9 mouse cellular contexts compared by ENCODE assay signal in the genomic region with DNA sequence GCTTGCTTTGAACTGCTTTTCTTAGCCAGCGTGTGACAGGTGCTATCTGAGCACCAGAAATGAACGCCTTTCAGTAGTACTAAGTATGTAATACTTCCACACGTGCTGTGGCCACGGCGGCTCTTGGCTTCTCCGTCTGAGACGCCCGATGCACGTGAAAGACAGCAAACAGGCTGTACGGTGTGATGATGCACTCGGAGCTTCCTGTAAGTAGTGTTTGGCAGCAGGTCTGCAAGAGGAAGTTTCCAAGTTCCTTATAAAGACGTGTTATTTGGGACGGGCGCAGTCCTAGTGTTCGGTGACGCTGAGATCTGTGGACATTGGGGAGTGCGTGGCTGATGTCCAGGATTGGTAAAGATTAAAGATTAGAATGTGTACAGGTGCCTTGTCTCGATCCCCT. TPM values are rescaled to one million over a fixed set of nuclear protein-coding genes. Genes with fewer than 3 reads are reported as not detected.
A peak's percentile ranks its signal among the peaks of the same experiment; 100 is the strongest.
DNase-seq lines count a peak whose midpoint lies in the region; ATAC-seq lines count a peak whose summit lies in the region.
"Had no signal": no experiment of that assay in that cellular context is flagged by ENCODE, and none has a peak within 500 bp of the region (broad histone marks: within the 10 kb centered on the region; RNA-seq: fewer than 3 reads in every experiment).

No protein-coding gene starts in this region.

- H3K9me3 ChIP-seq in forebrain, embryonic 16.5 days (ENCODE audit: control insufficient read depth, low read length) = no peaks in the 10 kb centered on the region
- no peaks in the 10 kb centered on the region for H3K9me3 ChIP-seq in forebrain, embryonic 10.5 days

- H3K4me3 ChIP-seq in forebrain, embryonic 16.5 days (replicated peaks; ENCODE audit: low read length) = 0 out of 2 replicates have a peak overlapping the region, but pooled peaks have one; percentile 4
- H3K4me3 ChIP-seq in forebrain, embryonic 10.5 days = no peak overlapping the region

- H3K36me3 ChIP-seq in forebrain, embryonic 16.5 days (ENCODE audit: control insufficient read depth, insufficient read depth) = no peaks in the 10 kb centered on the region
- H3K36me3 ChIP-seq in forebrain, embryonic 10.5 days (replicated peaks) = no peaks in the 10 kb centered on the region

- no peak overlapping the region for H3K9ac ChIP-seq in forebrain, embryonic 16.5 days (replicated peaks; ENCODE audit: low read depth, low read length)

- ATAC-seq in forebrain, embryonic 16.5 days = no peak

- no peaks in the 10 kb centered on the region for H3K27me3 ChIP-seq in forebrain, embryonic 16.5 days (replicated peaks; ENCODE audit: control insufficient read depth, insufficient read depth, low read length)
- no peaks in the 10 kb centered on the region for H3K27me3 ChIP-seq in forebrain, embryonic 10.5 days (ENCODE audit: poor library complexity, severe bottlenecking)

- peak overlapping the region; percentile 19; the same call in 1 of the 2 replicates for H3K4me2 ChIP-seq in forebrain, embryonic 16.5 days (ENCODE audit: low read length)

- peaks cover 46% of the 10 kb centered on the region for H3K4me1 ChIP-seq in forebrain, embryonic 16.5 days (replicated peaks; ENCODE audit: control insufficient read depth, insufficient read depth, low read length)
- peaks cover 90% of the 10 kb centered on the region for H3K4me1 ChIP-seq in forebrain, embryonic 10.5 days

- H3K27ac ChIP-seq in forebrain, embryonic 16.5 days (ENCODE audit: low read length) = no peak overlapping the region
- H3K27ac ChIP-seq in forebrain, embryonic 10.5 days = no peak overlapping the region

- 55% methylated on average over 18 of the region's 18 CpGs for WGBS in forebrain, embryonic 16.5 days
- 84% methylated on average over 18 of the region's 18 CpGs for WGBS in forebrain, embryonic 10.5 days

- DNase-seq in forebrain, embryonic 10.5 days (ENCODE audit: extremely low spot score, low spot score) = no peak
- DNase-seq in urinary bladder, postnatal 14 days (ENCODE audit: low spot score) = peak; percentile 24
- DNase-seq in urinary bladder, postnatal 10 days (ENCODE audit: low spot score) = no peak
- peak; percentile 53 for DNase-seq in lung, postnatal 25 days (ENCODE audit: low spot score)
- DNase-seq in thymus, postnatal 4 days = peak; percentile 54
- DNase-seq in spleen, postnatal 36 days (ENCODE audit: low spot score in 2 of 2) = no peak
- DNase-seq in layer of hippocampus, adult 8-10 months (ENCODE audit: low spot score in 2 of 2) = no peak
- DNase-seq: adrenal gland, postnatal 36 days had no signal

RNA-seq across cellular contexts. Expression of a gene that starts 5.4 kb away (rescaled TPM):
- polyA plus RNA-seq in forebrain, embryonic 16.5 days (2015; fragmentation: Nextera tagmentation; extraction: Ambion mirVana) = 25.2 and 27.1 TPM in 2 replicates
- 18.8 and 20.8 TPM in 2 replicates for polyA plus RNA-seq in forebrain, embryonic 10.5 days (2016; fragmentation: Nextera tagmentation; extraction: Ambion mirVana)
- total RNA-seq in layer of hippocampus, adult 8-10 months (2022) = 10 to 100 TPM; 36.7 to 55.9 (median 50.7) TPM

Comparison
In these comparisons a context has a peak if more than half of its experiments do, and no peak if none do; other contexts are left out.
1. DNase-seq: peak in urinary bladder, postnatal 14 days (single experiment), lung, postnatal 25 days (single experiment) and thymus, postnatal 4 days (single experiment); none in forebrain, embryonic 10.5 days (single experiment), urinary bladder, postnatal 10 days (single experiment), spleen, postnatal 36 days (0 of 2) and layer of hippocampus, adult 8-10 months (0 of 2).